Mouse (Mus musculus) kidney, adult 2 months (tissue): ENCODE measurements around the gene Zp2. TPM values are rescaled to one million over a fixed set of nuclear protein-coding genes. Genes with fewer than 3 reads are reported as not detected.

Experiments
- DNase-seq: peaks from one replicate; pipeline ENCODE4 v3.0.0; 2021
- H3K27ac ChIP-seq: fragments of 200-500 bp; 2 replicates; pipeline ENCODE4 v1.5.1; 2012; ENCODE audit warnings: low read depth, low read length, control low read depth, inconsistent platforms; ENCODE audit not compliant: insufficient read depth
- H3K27me3 ChIP-seq: fragments of 200-500 bp; replicated peaks from 2 replicates; pipeline ENCODE4 v1.6.1; 2012; ENCODE audit warnings: mild to moderate bottlenecking, moderate library complexity, low read length, inconsistent platforms; ENCODE audit not compliant: control insufficient read depth, insufficient read depth
- H3K36me3 ChIP-seq: fragments of 200-500 bp; 2 replicates; pipeline ENCODE4 v1.6.1; 2012; ENCODE audit warnings: mild to moderate bottlenecking, moderate library complexity, low read length, inconsistent platforms; ENCODE audit not compliant: control insufficient read depth, insufficient read depth
- H3K4me1 ChIP-seq: fragments of 200-500 bp; 2 replicates; pipeline ENCODE4 v1.6.1; 2011; ENCODE audit warnings: low read length; ENCODE audit not compliant: control insufficient read depth, insufficient read depth
- H3K4me3 ChIP-seq: fragments of 200-500 bp; 2 replicates; pipeline ENCODE4 v1.5.1; 2011; ENCODE audit warnings: mild to moderate bottlenecking, low read depth, low read length, control low read depth; ENCODE audit not compliant: insufficient read depth
- CTCF ChIP-seq: fragments of 200-500 bp; conservative IDR thresholded peaks from 2 replicates; pipeline ENCODE4 v1.5.1; 2011; ENCODE audit warnings: low read depth, mild to moderate bottlenecking, control low read depth, low read length, moderate library complexity, mixed read lengths; ENCODE audit not compliant: insufficient read depth, insufficient read length
- POLR2A ChIP-seq: fragments of 200-500 bp; IDR thresholded peaks from one replicate; pipeline ENCODE4 v1.6.1; 2011; ENCODE audit warnings: low read depth, low read length, control low read depth
- WGBS: fragments of 180-500 bp; shearing (Covaris S2); methylation state at CpG from one replicate; pipeline ENCODE4 v1.1.7; 2018; 5-methylcytosine and 5-hydroxymethylcytosine counted together
- polyA plus RNA-seq: library from polyadenylated mRNA; depleted of rRNA; stranded (reverse); fragments of >200 nt; gene quantifications from 2 replicates; pipeline ENCODE4 v1.2.3, GENCODE M21; 2012

Gene Zp2
- polyA plus RNA-seq, 1 experiment = not detected

DNA sequence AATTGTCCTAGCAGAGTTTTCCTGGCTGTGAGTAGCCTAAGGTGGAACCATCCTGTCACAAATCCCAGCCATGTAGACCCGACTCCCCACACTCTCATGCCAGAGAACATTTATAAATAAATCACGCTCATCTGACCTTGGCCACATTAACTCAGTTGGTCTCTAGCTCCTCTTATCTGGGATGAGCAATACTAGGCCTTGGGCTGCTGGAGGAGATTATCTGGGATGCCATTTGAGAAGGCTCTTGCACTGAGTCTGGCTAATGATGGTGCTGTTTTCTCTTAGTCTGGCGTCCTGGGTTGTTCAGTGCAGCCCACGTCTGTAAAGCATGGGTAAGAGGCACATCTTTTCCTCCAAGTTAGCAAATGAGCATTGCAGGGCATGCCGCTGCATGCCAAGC, 35.4 kb downstream of the Zp2 start:
- Histone ChIP-seq H3K27me3 (no peaks in the 10 kb centered on the region), H3K4me3 (no peak overlapping the region), H3K4me1 (no peaks in the 10 kb centered on the region; the same call in 1 of the 2 replicates), H3K27ac (no peak overlapping the region), H3K36me3 (no peaks in the 10 kb centered on the region)
- TF ChIP-seq POLR2A (no peak), CTCF (no peak)
- no peak for DNase-seq
- WGBS = 89% methylated on average over 5 of the region's 5 CpGs

DNA sequence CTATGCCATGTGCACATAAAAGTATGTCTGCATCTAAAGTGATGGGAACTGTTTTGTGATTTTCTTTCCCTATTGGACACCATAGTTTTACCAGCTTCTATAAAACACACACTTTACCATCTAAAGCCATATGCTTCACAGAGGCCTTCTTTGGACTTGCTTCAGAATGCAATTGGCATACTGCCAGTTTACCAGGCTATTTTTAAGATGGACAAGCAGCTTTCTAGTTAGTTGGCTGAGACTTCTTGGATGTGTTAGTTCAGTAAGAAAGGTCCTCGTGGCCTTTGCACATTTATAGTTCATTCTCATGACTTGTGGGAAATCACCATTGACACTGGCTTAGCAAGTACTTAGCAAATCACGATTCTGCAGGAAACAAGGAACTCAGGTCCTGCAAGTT, 38.7 kb downstream of the Zp2 start:
- TF ChIP-seq CTCF (no peak), POLR2A (no peak)
- H3K27me3 ChIP-seq = no peaks in the 10 kb centered on the region
- H3K36me3 ChIP-seq = no peaks in the 10 kb centered on the region
- H3K27ac ChIP-seq = no peak overlapping the region
- DNase-seq = peak; percentile 44
- no peaks in the 10 kb centered on the region; the same call in 1 of the 2 replicates for H3K4me1 ChIP-seq
- WGBS = 15% methylated on average over 2 of the region's 2 CpGs
- no peak overlapping the region for H3K4me3 ChIP-seq

DNA sequence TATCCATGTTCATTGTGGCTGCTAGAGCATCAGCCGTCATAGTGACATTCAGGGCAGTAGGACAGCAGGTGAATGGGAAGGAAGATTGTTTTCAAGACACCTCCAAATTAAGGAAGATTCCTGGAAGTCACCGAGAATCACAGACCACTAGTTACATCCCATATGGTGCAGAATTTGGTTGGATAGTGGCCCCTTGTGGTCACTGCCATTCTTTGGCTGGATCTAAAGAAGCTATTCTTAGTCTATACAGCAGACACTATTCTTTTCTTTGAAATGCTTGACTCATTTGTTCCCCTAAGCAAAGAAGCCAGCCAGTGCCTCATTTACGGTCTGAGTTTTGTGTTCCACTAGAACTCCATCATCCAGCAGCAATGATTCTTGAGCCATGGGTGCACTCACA, 40.1 kb downstream of the Zp2 start:
- TF ChIP-seq CTCF (no peak), POLR2A (no peak)
- H3K4me1 ChIP-seq = no peaks in the 10 kb centered on the region; the same call in 1 of the 2 replicates
- H3K36me3 ChIP-seq = no peaks in the 10 kb centered on the region
- H3K27ac ChIP-seq = no peak overlapping the region
- 75% methylated on average over 3 of the region's 3 CpGs for WGBS
- H3K27me3 ChIP-seq = no peaks in the 10 kb centered on the region
- no peak for DNase-seq
- no peak overlapping the region for H3K4me3 ChIP-seq

DNA sequence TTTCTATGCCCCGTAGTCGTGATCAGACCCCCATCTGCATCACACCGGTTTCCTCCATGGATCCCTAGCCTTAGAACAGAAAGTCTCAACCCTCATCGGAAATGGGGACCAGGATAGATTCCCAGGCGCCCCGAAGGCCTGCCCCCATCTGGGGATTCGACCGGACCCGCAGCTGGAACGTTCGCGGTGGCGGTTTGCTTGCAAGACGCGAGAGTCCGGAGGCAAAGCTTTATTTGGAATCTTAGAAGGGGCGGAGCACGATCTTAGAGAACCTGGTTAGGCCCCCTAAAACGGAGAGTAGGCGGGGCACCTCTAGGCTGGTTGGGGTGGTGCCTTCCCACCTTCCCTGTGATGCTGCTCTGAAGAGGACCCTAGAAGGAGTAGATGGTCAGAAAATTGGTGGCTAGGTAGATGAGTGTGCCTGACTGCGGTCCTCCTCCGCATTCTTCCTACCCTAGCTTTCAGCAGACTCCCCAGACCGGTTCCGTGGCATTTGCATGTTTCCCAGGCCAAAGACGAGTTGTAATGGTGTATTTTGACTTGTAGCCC, 42.0 kb downstream of the Zp2 start:
- H3K4me3 ChIP-seq = peak overlapping the region; percentile 85
- H3K4me1 ChIP-seq = no peaks in the 10 kb centered on the region; the same call in 1 of the 2 replicates
- H3K27me3 ChIP-seq = no peaks in the 10 kb centered on the region
- peak; percentile 50 for DNase-seq
- no peak overlapping the region for H3K27ac ChIP-seq
- 7% methylated on average over 25 of the region's 25 CpGs for whole genome bisulfite sequencing
- no peaks in the 10 kb centered on the region for H3K36me3 ChIP-seq
- no peak for TF ChIP-seq CTCF
- TF ChIP-seq POLR2A = no peak

DNA sequence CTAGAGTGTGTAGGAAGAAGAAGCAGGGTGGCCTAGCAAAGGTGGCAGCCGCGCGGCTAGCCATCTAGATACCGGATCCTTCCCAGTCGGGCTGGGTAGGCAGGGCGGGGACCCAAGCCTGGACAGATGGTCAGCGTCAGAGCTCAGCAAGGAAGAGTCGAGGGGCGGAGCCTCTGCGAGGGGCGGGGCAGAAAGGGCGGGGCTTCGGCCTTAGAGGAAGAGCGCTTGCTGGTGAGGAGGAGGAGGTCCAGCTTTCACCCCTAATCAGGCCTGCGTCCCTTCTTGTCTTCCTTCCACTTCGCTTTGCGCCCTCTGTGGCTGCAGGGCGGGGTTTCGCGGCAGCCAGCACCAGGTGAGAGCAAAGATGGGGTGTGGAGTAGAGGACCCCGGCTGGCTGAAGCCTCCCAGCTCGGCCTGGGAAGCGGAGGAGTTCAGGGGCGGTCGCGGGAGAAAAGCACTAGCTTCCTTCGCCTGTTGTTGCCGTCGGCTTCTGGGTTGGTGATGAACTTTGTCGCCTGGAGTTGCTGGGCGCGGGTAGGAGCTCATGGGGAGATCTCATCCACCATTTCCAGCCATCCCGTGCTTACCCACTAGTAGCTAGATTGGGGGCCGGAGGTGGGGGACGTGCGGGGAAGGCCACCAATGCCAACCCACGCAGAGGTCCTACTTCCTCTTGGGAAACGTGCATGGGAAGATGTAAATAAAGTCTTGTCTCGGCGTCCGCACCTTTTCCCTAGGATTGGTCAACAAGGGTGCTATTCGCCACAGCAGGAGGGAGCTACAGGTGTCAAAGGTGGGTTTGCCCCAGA, 42.7 kb downstream of the Zp2 start, which contains the start of gene Tmem159:
TSS of gene Tmem159 (plus strand) at position 190 of the 809 bp plus-strand sequence.
- DNase-seq = peak; percentile 96
- 1% methylated on average over 41 of the region's 42 CpGs for WGBS
- no peak within 1 kb of the TSS for H3K27ac ChIP-seq
- H3K36me3 ChIP-seq = no peaks in the 10 kb centered on the region
- peak within 1 kb of the TSS; percentile 85 for H3K4me3 ChIP-seq
- no peaks in the 10 kb centered on the region; the same call in 1 of the 2 replicates for H3K4me1 ChIP-seq
- no peaks in the 10 kb centered on the region for H3K27me3 ChIP-seq
- TF ChIP-seq POLR2A (peak; percentile 74), CTCF (no peak)

DNA sequence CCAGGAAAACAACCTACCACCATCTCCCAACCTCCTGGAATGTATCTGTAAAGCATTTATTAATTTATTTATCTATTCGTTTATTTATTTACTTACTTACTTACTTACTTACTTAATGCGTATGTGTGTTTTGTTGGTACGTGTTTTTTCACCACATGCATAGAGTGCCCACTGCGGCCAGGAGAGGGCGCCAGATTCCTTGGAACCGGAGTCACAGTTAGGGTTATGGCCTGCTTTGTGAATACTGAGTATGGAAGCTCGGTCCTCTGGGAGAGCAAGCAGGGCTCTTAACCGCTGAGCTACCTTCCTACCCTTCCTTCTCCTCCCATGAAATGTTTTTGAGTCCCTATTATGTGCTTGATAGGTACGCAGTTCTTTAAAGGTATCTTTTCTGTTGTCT, 46.7 kb downstream of the Zp2 start:
- no peaks in the 10 kb centered on the region for H3K36me3 ChIP-seq
- H3K27ac ChIP-seq = no peak overlapping the region
- H3K27me3 ChIP-seq = no peaks in the 10 kb centered on the region
- 19% methylated on average over 9 of the region's 9 CpGs for WGBS
- DNase-seq = peak; percentile 88
- no peaks in the 10 kb centered on the region for H3K4me1 ChIP-seq
- no peak for TF ChIP-seq POLR2A
- peak; percentile 94 for TF ChIP-seq CTCF
- H3K4me3 ChIP-seq = no peak overlapping the region

DNA sequence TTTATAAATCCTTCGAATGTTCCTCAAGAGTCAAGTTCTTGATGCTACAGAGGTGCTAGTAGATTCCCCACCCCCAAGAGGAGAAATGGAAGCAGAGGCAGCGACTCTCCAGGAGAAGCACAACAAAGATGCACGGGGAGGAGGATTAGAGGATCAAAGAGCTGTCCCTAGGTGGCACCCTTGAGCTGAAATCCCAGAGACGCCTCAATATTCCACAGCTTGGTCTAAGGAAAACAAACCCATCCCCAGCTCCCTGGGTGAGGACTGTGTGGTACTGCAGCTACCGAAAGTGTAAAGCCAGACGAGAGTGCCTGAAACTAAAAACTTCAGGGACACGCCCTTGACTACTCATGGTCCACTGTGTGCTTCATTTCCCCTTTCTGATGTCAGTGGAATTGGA, 47.2 kb downstream of the Zp2 start:
- Histone ChIP-seq H3K4me3 (no peak overlapping the region), H3K27ac (no peak overlapping the region), H3K36me3 (no peaks in the 10 kb centered on the region), H3K27me3 (no peaks in the 10 kb centered on the region), H3K4me1 (no peaks in the 10 kb centered on the region)
- no peak for TF ChIP-seq POLR2A
- peak; percentile 72 for TF ChIP-seq CTCF
- DNase-seq = peak; percentile 79
- WGBS = 5% methylated on average over 7 of the region's 7 CpGs
